Mouse (Mus musculus): ENCODE measurements around the gene Tulp4. TPM values are rescaled to one million over a fixed set of nuclear protein-coding genes. Genes with fewer than 3 reads are reported as not detected.
A peak's percentile ranks its signal among the peaks of the same experiment; 100 is the strongest.

Gene Tulp4
- 154 and 171 TPM in 2 replicates for polyA plus RNA-seq (2015; fragmentation: Nextera tagmentation; extraction: Ambion mirVana)

DNA sequence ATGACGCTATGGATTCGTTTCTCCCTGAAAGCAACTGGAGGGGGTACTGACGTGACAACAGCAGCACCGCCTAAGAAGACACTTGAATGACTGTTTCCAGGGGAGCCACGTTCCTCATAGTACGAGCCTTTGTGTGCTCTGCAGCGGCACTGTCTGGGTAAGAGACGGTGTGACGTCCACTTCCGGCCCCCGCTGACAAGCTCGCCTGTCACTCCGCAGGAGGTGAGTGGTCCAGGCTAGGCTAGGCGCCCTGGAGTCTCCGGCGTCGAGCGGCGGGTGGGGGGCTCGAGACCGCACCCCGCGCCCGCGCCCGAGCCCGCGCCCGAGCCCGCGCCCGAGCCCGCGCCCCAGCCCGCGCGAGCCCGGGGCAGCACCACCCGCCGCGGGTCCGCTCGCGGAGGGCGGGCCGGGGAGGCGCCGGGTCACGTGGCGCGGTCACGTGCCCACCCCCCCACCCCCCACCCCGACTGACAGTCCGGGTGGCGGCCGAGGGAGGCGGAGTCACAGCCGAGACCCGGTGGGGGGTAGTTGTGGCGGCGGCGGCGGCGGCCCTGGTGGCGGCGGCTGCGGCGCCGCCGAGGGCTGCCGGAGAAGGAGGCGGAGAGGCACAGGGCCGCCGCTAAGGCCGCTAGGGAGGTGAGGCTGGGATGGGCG lies at the start of gene Tulp4:
Gene Tulp4 (plus strand): TSS at position 77 of the 654 bp plus-strand sequence.
- ATAC-seq: peak; percentile 99
- Histone ChIP-seq H3K36me3 (peaks cover 9% of the 10 kb centered on the region; the same call in 1 of the 2 replicates), H3K27ac (peak within 1 kb of the TSS; percentile 99), H3K4me3 (replicated peaks) (peak within 1 kb of the TSS; percentile 94), H3K9me3 (no peaks in the 10 kb centered on the region), H3K4me2 (replicated peaks) (peak within 1 kb of the TSS; percentile 91), H3K27me3 (no peaks in the 10 kb centered on the region; the same call in 1 of the 2 replicates), H3K4me1 (replicated peaks) (peaks cover 34% of the 10 kb centered on the region), H3K9ac (replicated peaks) (peak within 1 kb of the TSS; percentile 98)
- under 1% methylated on average over 53 of the region's 76 CpGs for WGBS

GRCm38 (mm10) chr17:6062793-6063192 lies 43.4 kb upstream of the Tulp4 start:
- Histone ChIP-seq H3K4me3 (replicated peaks) (no peak overlapping the region), H3K36me3 (peaks cover 67% of the 10 kb centered on the region), H3K9me3 (no peaks in the 10 kb centered on the region), H3K4me2 (replicated peaks) (no peak overlapping the region), H3K27me3 (no peaks in the 10 kb centered on the region), H3K9ac (replicated peaks) (no peak overlapping the region), H3K4me1 (replicated peaks) (no peaks in the 10 kb centered on the region), H3K27ac (no peak overlapping the region)
- 85% methylated on average over 8 of the region's 8 CpGs for WGBS
- ATAC-seq: no peak

- peaks cover 67% of the 10 kb centered on the region for H3K36me3 ChIP-seq
Observed at GRCm38 (mm10) chr17:6063532-6063931, 42.7 kb upstream of the Tulp4 start.

DNA sequence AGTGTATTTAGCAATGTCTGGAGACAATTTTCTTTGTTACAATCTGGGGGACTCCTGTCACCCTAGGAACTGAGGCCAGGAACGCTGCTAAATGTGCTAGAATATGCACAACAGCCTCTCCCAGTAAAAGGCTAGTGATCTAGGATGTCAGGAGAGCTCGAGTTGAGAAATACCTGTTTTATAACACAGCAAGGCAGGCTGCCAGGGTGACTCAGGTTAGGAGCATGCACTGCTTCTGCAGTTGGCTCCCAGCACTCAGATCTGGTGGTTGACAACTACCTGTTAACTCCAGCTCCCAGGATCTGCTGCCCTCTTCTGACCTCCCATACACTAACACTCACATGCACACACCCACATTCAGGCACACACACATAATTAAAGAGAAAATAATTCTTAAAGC lies 40.2 kb upstream of the Tulp4 start:
- no peak overlapping the region for H3K4me2 ChIP-seq (replicated peaks)
- ATAC-seq: no peak
- WGBS: 95% methylated on average over 2 of the region's 2 CpGs
- no peaks in the 10 kb centered on the region for H3K9me3 ChIP-seq
- H3K4me3 ChIP-seq (replicated peaks): no peak overlapping the region
- H3K4me1 ChIP-seq (replicated peaks): no peaks in the 10 kb centered on the region
- H3K27me3 ChIP-seq: no peaks in the 10 kb centered on the region
- H3K27ac ChIP-seq: no peak overlapping the region
- no peak overlapping the region for H3K9ac ChIP-seq (replicated peaks)
- peaks cover 83% of the 10 kb centered on the region for H3K36me3 ChIP-seq

More at GRCm38 (mm10) chr17:6063532-6063931, 42.7 kb upstream of the Tulp4 start:
- no peak for ATAC-seq
- Histone ChIP-seq H3K9ac (replicated peaks) (no peak overlapping the region), H3K27ac (no peak overlapping the region), H3K27me3 (no peaks in the 10 kb centered on the region), H3K4me2 (replicated peaks) (no peak overlapping the region), H3K4me1 (replicated peaks) (no peaks in the 10 kb centered on the region), H3K4me3 (replicated peaks) (no peak overlapping the region), H3K9me3 (no peaks in the 10 kb centered on the region)
- 96% methylated on average over 5 of the region's 5 CpGs for WGBS

DNA sequence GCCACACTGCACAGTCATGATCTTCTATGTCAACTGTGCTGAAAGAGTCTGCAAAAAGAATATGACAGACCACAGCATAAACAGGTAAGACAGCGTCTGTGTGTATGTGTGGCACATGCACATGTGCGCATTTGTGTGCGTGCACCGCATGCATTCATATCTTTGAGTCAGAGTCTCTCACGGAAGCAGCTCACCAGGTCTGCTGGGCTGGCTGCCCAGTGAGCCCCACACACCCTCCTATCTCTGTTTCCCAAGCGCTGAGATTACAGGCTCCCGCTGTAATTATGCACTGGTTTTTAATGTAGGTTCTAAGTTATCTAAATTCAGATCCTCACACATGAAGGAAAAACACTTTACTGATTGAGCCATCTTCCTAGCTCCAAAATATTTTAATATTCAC lies 38.6 kb upstream of the Tulp4 start:
- no peak overlapping the region for H3K4me2 ChIP-seq (replicated peaks)
- no peak for ATAC-seq
- H3K4me1 ChIP-seq (replicated peaks): no peaks in the 10 kb centered on the region
- H3K9ac ChIP-seq (replicated peaks): no peak overlapping the region
- WGBS: 96% methylated on average over 7 of the region's 7 CpGs
- H3K27me3 ChIP-seq: no peaks in the 10 kb centered on the region
- H3K4me3 ChIP-seq (replicated peaks): no peak overlapping the region
- H3K9me3 ChIP-seq: no peaks in the 10 kb centered on the region
- no peak overlapping the region for H3K27ac ChIP-seq
- peaks cover 90% of the 10 kb centered on the region for H3K36me3 ChIP-seq

DNA sequence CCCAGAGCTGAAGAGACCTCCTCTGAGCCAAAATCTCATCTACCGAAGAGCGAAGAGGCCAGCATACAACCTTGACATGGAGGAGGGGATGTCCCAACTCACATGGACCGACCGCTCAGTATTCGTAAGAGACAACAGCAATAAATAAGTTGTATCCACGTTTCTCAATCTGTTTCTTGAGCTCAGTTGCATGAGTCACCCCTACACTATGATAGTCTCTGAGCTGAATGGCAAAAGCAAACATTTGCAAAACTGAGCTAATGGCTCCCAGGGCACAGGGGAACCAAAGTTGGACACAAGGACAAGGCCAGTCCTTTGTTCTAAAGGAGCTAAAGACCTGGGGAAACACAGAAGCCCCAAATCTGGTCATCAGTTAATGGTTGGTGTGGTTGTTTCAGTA lies 36.4 kb upstream of the Tulp4 start:
- Histone ChIP-seq H3K4me2 (replicated peaks) (no peak overlapping the region), H3K4me1 (replicated peaks) (no peaks in the 10 kb centered on the region), H3K27ac (no peak overlapping the region), H3K27me3 (no peaks in the 10 kb centered on the region), H3K9ac (replicated peaks) (no peak overlapping the region), H3K36me3 (peaks cover 83% of the 10 kb centered on the region), H3K4me3 (replicated peaks) (no peak overlapping the region), H3K9me3 (no peaks in the 10 kb centered on the region)
- 88% methylated on average over 6 of the region's 6 CpGs for WGBS
- no peak for ATAC-seq

- no peak for ATAC-seq
- no peak overlapping the region for H3K9ac ChIP-seq (replicated peaks)
- H3K27me3 ChIP-seq: no peaks in the 10 kb centered on the region
- 93% methylated on average over 7 of the region's 7 CpGs for WGBS
- H3K4me1 ChIP-seq (replicated peaks): peaks cover 5% of the 10 kb centered on the region
- peaks cover 55% of the 10 kb centered on the region for H3K36me3 ChIP-seq
- H3K4me2 ChIP-seq (replicated peaks): no peak overlapping the region
- no peak overlapping the region for H3K27ac ChIP-seq
- no peaks in the 10 kb centered on the region for H3K9me3 ChIP-seq
- H3K4me3 ChIP-seq (replicated peaks): no peak overlapping the region
Observed at GRCm38 (mm10) chr17:6073405-6073804, 32.8 kb upstream of the Tulp4 start.

DNA sequence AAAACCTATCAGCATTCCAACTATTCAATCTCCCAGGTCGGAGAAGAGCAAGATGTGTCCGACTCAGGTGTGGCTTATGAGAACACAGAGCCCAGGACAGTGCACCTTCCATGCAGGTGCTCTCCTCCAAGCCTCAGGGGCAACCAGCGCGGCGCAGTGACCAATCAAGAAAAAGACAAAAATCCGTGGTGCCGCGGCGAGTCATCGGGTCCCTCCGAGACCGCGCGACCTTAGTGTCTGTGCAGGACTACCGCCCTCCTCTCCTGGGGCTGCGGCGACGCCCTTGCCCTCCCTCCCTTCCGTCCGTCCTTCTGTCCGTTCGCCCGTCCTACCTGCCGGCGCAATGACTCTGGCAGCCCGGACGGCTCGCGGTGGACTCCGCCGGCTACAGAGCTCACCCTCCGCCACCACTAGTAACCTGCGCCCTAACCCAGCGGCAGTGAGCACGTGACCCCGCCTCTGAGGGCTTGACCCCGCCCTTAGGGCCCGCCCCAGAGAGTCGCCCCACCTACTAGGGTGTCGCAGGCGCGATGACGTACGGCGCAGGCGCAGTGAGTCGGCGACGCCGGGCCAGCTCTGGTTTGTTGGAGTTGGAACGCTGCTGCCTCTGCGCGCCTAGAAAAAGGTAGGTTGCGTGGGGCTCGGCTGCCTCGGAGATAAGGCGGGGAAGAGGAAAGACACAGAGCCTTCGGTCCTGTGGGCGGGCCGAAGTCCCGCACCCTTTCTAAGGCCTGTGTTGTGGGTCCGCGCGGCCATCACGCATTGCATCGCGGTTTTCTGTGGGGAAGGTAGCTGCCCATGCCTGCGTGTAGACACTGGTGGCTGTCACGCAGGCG lies 26.7 kb upstream of the Tulp4 start, which contains the start of the genes Serac1 and Gtf2h5:
Gene Serac1 (minus strand): TSS at position 455 of the 836 bp plus-strand sequence.
Gene Gtf2h5 (plus strand): TSS at position 500 of the 836 bp plus-strand sequence.
- peak within 1 kb of the TSS; percentile 91 for H3K27ac ChIP-seq
- H3K36me3 ChIP-seq: peaks cover 14% of the 10 kb centered on the region
- peak within 1 kb of the TSS; percentile 80 for H3K4me3 ChIP-seq (replicated peaks)
- H3K9ac ChIP-seq (replicated peaks): peak within 1 kb of the TSS; percentile 82
- no peaks in the 10 kb centered on the region for H3K9me3 ChIP-seq
- peaks cover 34% of the 10 kb centered on the region for H3K4me1 ChIP-seq (replicated peaks)
- H3K4me2 ChIP-seq (replicated peaks): peak within 1 kb of the TSS; percentile 68
- WGBS: under 1% methylated on average over 60 of the region's 70 CpGs
- no peaks in the 10 kb centered on the region for H3K27me3 ChIP-seq
- ATAC-seq: peak; percentile 98

GRCm38 (mm10) chr17:6083323-6083890 lies 22.8 kb upstream of the Tulp4 start:
- H3K4me1 ChIP-seq (replicated peaks): peaks cover 29% of the 10 kb centered on the region
- no peaks in the 10 kb centered on the region for H3K27me3 ChIP-seq
- no peak overlapping the region for H3K4me3 ChIP-seq (replicated peaks)
- no peaks in the 10 kb centered on the region for H3K9me3 ChIP-seq
- peaks cover 41% of the 10 kb centered on the region for H3K36me3 ChIP-seq
- 87% methylated on average over 5 of the region's 5 CpGs for WGBS
- ATAC-seq: no peak
- no peak overlapping the region for H3K9ac ChIP-seq (replicated peaks)
- no peak overlapping the region for H3K4me2 ChIP-seq (replicated peaks)
- no peak overlapping the region for H3K27ac ChIP-seq

DNA sequence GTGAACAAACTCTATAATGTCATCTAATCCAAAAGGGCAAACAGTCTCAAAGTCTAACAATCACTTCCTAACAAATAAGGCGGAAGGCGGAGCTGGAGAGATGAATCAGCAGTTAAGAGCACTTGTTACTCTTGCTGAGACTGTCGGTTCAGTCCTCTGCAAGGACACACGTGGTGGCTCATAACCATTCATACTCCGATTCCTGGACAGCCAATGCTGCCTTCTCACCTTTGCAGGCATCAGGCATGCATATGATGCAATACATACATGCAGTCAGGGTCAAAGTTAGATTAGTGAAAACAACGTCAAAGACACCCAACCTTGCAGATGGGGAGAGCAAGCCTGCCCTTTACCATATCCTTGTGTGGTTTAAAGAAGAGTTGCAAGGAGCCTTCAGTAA lies 14.6 kb upstream of the Tulp4 start:
- 90% methylated on average over 6 of the region's 6 CpGs for whole genome bisulfite sequencing
- Histone ChIP-seq H3K27ac (no peak overlapping the region), H3K9me3 (no peaks in the 10 kb centered on the region), H3K4me3 (replicated peaks) (no peak overlapping the region), H3K4me1 (replicated peaks) (no peaks in the 10 kb centered on the region), H3K9ac (replicated peaks) (no peak overlapping the region), H3K27me3 (no peaks in the 10 kb centered on the region), H3K36me3 (peaks cover 28% of the 10 kb centered on the region), H3K4me2 (replicated peaks) (no peak overlapping the region)
- ATAC-seq: no peak

DNA sequence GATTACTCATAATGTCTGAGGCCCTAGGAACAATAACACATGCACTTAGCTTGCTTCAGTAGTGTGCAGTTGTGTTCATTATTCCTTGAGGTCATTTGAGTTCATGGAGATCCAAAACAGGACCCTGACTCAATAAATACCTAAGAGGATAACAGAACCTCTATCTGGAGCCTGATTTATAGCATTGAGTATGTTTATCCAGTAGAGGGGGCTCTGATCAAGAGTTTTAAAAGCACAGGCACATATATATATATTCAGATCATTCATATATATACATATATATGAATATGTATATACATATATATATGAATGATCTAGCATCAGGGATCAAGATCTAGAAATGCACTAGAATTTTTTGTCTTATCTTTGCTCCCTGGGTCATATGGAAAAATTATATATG lies 10.7 kb upstream of the Tulp4 start:
- H3K4me2 ChIP-seq (replicated peaks): no peak overlapping the region
- 0 out of 2 replicates have a peak, but pooled peaks cover 6% of the 10 kb centered on the region for H3K36me3 ChIP-seq
- H3K9ac ChIP-seq (replicated peaks): no peak overlapping the region
- H3K27me3 ChIP-seq: no peaks in the 10 kb centered on the region
- no peak for ATAC-seq
- H3K9me3 ChIP-seq: no peaks in the 10 kb centered on the region
- no peak overlapping the region for H3K27ac ChIP-seq
- no peaks in the 10 kb centered on the region for H3K4me1 ChIP-seq (replicated peaks)
- no peak overlapping the region for H3K4me3 ChIP-seq (replicated peaks)

- Histone ChIP-seq H3K4me2 (replicated peaks) (no peak overlapping the region), H3K27me3 (no peaks in the 10 kb centered on the region), H3K36me3 (no peaks in the 10 kb centered on the region), H3K9ac (replicated peaks) (no peak overlapping the region), H3K9me3 (no peaks in the 10 kb centered on the region), H3K4me1 (replicated peaks) (no peaks in the 10 kb centered on the region), H3K4me3 (replicated peaks) (no peak overlapping the region), H3K27ac (no peak overlapping the region)
- no peak for ATAC-seq
- 33% methylated on average over 4 of the region's 4 CpGs for WGBS
Observed at GRCm38 (mm10) chr17:6097884-6098283, 8.4 kb upstream of the Tulp4 start.
